Mouse (Mus musculus) MN1 (cell line): Measurements from ENCODE around the gene Ccdc7b.
A peak's percentile ranks its signal among the peaks of the same experiment; 100 is the strongest.
"Not testable (repeated sequence)": the region's sequence is repeated elsewhere in the genome, so short reads cannot be mapped to it uniquely, and the experiment has no call there.

Source experiments
- DNase-seq: peaks from one replicate; pipeline ENCODE4 v3.0.0-alpha.2; 2016; ENCODE audit warnings: low spot score

Gene Ccdc7b

DNA sequence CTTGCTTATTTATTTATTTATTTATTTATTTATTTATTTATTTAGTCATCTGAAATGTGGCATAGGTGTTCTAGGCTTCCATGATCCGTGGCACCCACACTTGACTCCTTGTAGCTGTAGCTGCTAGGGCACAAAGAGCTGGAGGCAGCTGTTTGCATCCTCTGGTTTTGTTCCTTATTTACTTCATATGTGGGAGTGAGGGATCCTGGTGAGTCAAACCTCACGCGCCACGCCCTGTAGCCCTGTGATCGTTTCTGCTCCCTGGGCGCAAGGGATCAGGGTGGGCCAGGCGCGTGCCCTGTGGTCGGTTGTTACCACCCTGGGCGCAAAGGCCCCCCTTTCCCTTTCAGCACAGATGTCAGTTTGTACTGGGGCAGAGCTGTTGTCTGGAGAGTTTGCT is at the start of gene Ccdc7b:
Ccdc7b (plus strand) TSS at position 301 of the 400 bp plus-strand sequence.
- DNase-seq: not testable (repeated sequence)

DNA sequence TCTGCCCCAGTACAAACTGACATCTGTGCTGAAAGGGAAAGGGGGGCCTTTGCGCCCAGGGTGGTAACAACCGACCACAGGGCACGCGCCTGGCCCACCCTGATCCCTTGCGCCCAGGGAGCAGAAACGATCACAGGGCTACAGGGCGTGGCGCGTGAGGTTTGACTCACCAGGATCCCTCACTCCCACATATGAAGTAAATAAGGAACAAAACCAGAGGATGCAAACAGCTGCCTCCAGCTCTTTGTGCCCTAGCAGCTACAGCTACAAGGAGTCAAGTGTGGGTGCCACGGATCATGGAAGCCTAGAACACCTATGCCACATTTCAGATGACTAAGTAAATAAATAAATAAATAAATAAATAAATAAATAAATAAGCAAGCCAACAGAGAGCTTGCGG is 1.5 kb upstream of the Ccdc7b start, which contains the start of gene Ccdc7a:
Ccdc7a (minus strand) TSS at position 101 of the 400 bp plus-strand sequence.
- DNase-seq: not testable (repeated sequence)

DNA sequence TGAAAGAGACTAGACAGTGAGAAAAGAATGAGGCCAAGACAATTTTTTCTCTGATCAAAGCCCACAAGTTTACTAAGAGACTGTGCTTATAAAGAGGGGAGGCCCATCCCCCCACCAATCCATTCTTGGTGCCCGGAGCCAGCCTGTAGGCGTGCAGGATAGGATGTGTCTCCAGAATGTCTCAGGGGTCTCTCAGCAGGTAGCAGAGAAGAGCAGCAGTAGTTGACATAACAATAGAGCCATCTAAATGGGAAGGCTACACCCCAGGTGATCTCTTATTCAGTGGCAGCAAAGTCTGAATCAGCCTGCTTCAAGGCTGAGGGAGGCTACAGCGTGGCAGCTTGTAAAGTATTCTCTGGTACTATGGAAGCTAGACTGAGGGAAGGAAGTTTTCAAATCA is 48.8 kb downstream of the Ccdc7b start:
- not testable (repeated sequence) for DNase-seq

DNA sequence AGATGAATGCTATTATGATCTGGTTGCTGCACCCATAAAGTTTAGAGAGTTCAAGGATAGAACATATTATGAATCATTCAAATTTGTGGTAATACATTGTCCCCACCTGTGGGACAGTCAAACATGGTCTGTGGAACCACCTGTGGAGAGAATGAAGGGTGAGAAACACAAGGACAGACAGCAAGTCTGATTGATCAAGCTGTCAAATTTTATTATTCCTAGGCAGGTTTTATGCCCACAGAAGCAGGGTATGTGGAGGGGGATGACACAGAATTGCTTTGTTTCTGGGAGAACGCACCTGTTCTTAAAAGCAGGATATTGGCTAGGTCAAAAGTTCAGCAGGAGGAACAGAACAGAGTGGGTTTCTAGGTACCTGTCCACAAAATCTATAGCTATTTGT is 64.6 kb downstream of the Ccdc7b start, which contains the start of gene Gm10999:
Gm10999 (minus strand) TSS at position 101 of the 400 bp plus-strand sequence.
- DNase-seq: no peak

DNA sequence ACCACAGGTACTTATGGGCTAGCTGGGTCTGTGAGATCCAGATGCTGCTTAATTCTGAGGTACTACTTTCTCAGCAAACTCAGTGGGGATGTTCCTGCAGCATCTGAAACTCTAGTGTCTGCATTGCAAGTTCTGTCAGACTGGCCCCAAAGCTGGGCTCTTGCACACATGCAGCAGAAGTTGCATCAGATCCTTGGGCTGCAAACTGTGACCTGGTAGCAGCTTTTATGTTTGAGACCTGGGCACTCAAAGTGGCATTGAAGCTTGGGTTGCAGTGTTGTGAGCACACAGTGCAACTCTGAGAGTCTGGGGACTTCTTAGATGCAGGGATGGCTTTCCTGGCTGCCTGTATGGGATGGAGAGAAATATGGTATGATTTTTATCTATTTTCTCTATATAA is 66.5 kb downstream of the Ccdc7b start:
- peak; percentile 68 for DNase-seq
